Mouse (Mus musculus): ENCODE data around the gene Cep95.

The Cep95 gene

GRCm38 (mm10) chr11:106814601-106815320 is 25.7 kb downstream of the Cep95 start:
- no peak for DNase-seq (ENCODE audit: low spot score in 2 of 2)

GRCm38 (mm10) chr11:106815331-106815730 is 26.3 kb downstream of the Cep95 start:
- DNase-seq (ENCODE audit: low spot score in 2 of 2): no peak

GRCm38 (mm10) chr11:106815761-106816160 is 26.7 kb downstream of the Cep95 start:
- no peak for DNase-seq (ENCODE audit: low spot score in 2 of 2)

- DNase-seq (ENCODE audit: low spot score in 2 of 2): no peak
Observed at GRCm38 (mm10) chr11:106816316-106816715, 27.3 kb downstream of the Cep95 start.

- no peak for DNase-seq (ENCODE audit: low spot score in 2 of 2)
Observed at GRCm38 (mm10) chr11:106817156-106817555, 28.1 kb downstream of the Cep95 start.

- DNase-seq (ENCODE audit: low spot score in 2 of 2): no peak
Observed at GRCm38 (mm10) chr11:106817808-106818207, 28.8 kb downstream of the Cep95 start.

GRCm38 (mm10) chr11:106818341-106818740 is 29.3 kb downstream of the Cep95 start:
- DNase-seq (ENCODE audit: low spot score in 2 of 2): no peak

- DNase-seq (ENCODE audit: low spot score in 2 of 2): no peak
Observed at GRCm38 (mm10) chr11:106819595-106819994, 30.5 kb downstream of the Cep95 start.

- no peak for DNase-seq (ENCODE audit: low spot score in 2 of 2)
Observed at GRCm38 (mm10) chr11:106820252-106820651, 31.2 kb downstream of the Cep95 start.

- DNase-seq (ENCODE audit: low spot score in 2 of 2): peak in 1 of 2 experiments; percentile 37
Observed at GRCm38 (mm10) chr11:106820972-106821371, 31.9 kb downstream of the Cep95 start.

GRCm38 (mm10) chr11:106821397-106821796 is 32.3 kb downstream of the Cep95 start:
- DNase-seq (ENCODE audit: low spot score in 2 of 2): no peak

GRCm38 (mm10) chr11:106822491-106822890 is 33.4 kb downstream of the Cep95 start:
- DNase-seq (ENCODE audit: low spot score in 2 of 2): no peak

- no peak for DNase-seq (ENCODE audit: low spot score in 2 of 2)
Observed at GRCm38 (mm10) chr11:106822911-106823310, 33.9 kb downstream of the Cep95 start.

GRCm38 (mm10) chr11:106823741-106824140 is 34.7 kb downstream of the Cep95 start:
- no peak for DNase-seq (ENCODE audit: low spot score in 2 of 2)

- DNase-seq (ENCODE audit: low spot score in 2 of 2): no peak
Observed at GRCm38 (mm10) chr11:106824403-106824802, 35.4 kb downstream of the Cep95 start.

GRCm38 (mm10) chr11:106828079-106828478 is 39.0 kb downstream of the Cep95 start:
- no peak for DNase-seq (ENCODE audit: low spot score in 2 of 2)

GRCm38 (mm10) chr11:106842002-106842401 is 53.0 kb downstream of the Cep95 start:
- no peak for DNase-seq (ENCODE audit: low spot score in 2 of 2)

GRCm38 (mm10) chr11:106851438-106851837 is 62.4 kb downstream of the Cep95 start:
- DNase-seq (ENCODE audit: low spot score in 2 of 2): no peak

Measured in urinary bladder, postnatal 4 days (tissue).